Mouse (Mus musculus) midbrain, embryonic 14.5 days (tissue): ENCODE results near the gene Syt17. TPM values are rescaled to one million over a fixed set of nuclear protein-coding genes. Genes with fewer than 3 reads are reported as not detected.
A peak's percentile ranks its signal among the peaks of the same experiment; 100 is the strongest.

Experiments used
- ATAC-seq: fragments of 200-750 bp; cut with Nextera tagmentation; 2 replicates; pipeline ENCODE4 v1.8.0; 2017; ENCODE audit warnings: moderate number of reproducible peaks, moderate library complexity; ENCODE audit not compliant: low FRiP score, low TSS enrichment
- DNase-seq: peaks from one replicate; pipeline ENCODE4 v3.0.0-alpha.2; 2015
- H3K27ac ChIP-seq: fragments of 300-500 bp; sonication (generic); replicated peaks from 2 replicates; pipeline ENCODE4 v1.5.1; 2014; ENCODE audit warnings: mild to moderate bottlenecking, low read depth, low read length, moderate library complexity
- H3K27me3 ChIP-seq: fragments of 300-500 bp; sonication (generic); 2 replicates; pipeline ENCODE4 v1.6.1; 2014; ENCODE audit warnings: low read length, control low read depth, mixed read lengths; ENCODE audit not compliant: control insufficient read depth, insufficient read depth
- H3K36me3 ChIP-seq: fragments of 300-500 bp; sonication (generic); 2 replicates; pipeline ENCODE4 v1.6.1; 2014; ENCODE audit warnings: low read length, control low read depth; ENCODE audit not compliant: control insufficient read depth, insufficient read depth
- H3K4me1 ChIP-seq: fragments of 300-500 bp; sonication (generic); 2 replicates; pipeline ENCODE4 v1.6.1; 2014; ENCODE audit warnings: mild to moderate bottlenecking, antibody characterized with exemption, low read length, control low read depth; ENCODE audit not compliant: control insufficient read depth, insufficient read depth
- H3K4me2 ChIP-seq: fragments of 300-500 bp; sonication (generic); 2 replicates; pipeline ENCODE4 v1.6.1; 2014; ENCODE audit warnings: mild to moderate bottlenecking, low read length, moderate library complexity
- H3K4me3 ChIP-seq: fragments of 300-500 bp; sonication (generic); replicated peaks from 2 replicates; pipeline ENCODE4 v1.5.1; 2014; ENCODE audit warnings: low read depth, low read length
- H3K9ac ChIP-seq: fragments of 300-500 bp; sonication (generic); replicated peaks from 2 replicates; pipeline ENCODE4 v1.6.1; 2014; ENCODE audit warnings: mild to moderate bottlenecking, low read length, moderate library complexity
- H3K9me3 ChIP-seq: fragments of 300-500 bp; sonication (generic); 2 replicates; pipeline ENCODE4 v1.6.1; 2016; ENCODE audit warnings: low read length, control low read depth, mixed read lengths; ENCODE audit not compliant: control insufficient read depth
- WGBS: fragments of 180-500 bp; shearing (Covaris S2); extraction: QIAGEN DNeasy Blood & Tissue Kit; methylation state at CpG from one replicate; pipeline ENCODE4 v1.1.7; 2014; 5-methylcytosine and 5-hydroxymethylcytosine counted together
- polyA plus RNA-seq: library from polyadenylated mRNA; unstranded; fragments of >200 nt; fragmentation: Nextera tagmentation; extraction: Ambion mirVana; gene quantifications from 2 replicates; pipeline ENCODE4 v1.2.1, GENCODE M21; 2014

Syt17 gene
- polyA plus RNA-seq, 1 experiment from 2014 or later, result 12.4 TPM

- ATAC-seq, result no peak
- DNase-seq, result no peak
- WGBS, result 57% methylated on average over 7 of the region's 7 CpGs
- H3K4me2 ChIP-seq, result no peak overlapping the region
- no peaks in the 10 kb centered on the region for H3K36me3 ChIP-seq
- H3K9ac ChIP-seq, result no peak overlapping the region
- no peak overlapping the region for H3K27ac ChIP-seq
- no peak overlapping the region for H3K4me3 ChIP-seq
- H3K9me3 ChIP-seq, result no peaks in the 10 kb centered on the region
- peaks cover 15% of the 10 kb centered on the region for H3K4me1 ChIP-seq
- H3K27me3 ChIP-seq, result no peaks in the 10 kb centered on the region
Observed at GRCm38 (mm10) chr7:118443895-118444485, 4.0 kb downstream of the Syt17 start.

GRCm38 (mm10) chr7:118443371-118443770 is 4.7 kb downstream of the Syt17 start:
- 2% methylated on average over 9 of the region's 9 CpGs for WGBS
- Histone ChIP-seq H3K9me3 (no peaks in the 10 kb centered on the region), H3K9ac (no peak overlapping the region), H3K4me2 (peak overlapping the region; percentile 25; the same call in 1 of the 2 replicates), H3K27me3 (no peaks in the 10 kb centered on the region), H3K4me1 (peaks cover 12% of the 10 kb centered on the region), H3K36me3 (no peaks in the 10 kb centered on the region), H3K27ac (no peak overlapping the region), H3K4me3 (no peak overlapping the region)
- ATAC-seq (no peak), DNase-seq (peak; percentile 24)

GRCm38 (mm10) chr7:118441535-118441934 is 6.5 kb downstream of the Syt17 start:
- DNase-seq (no peak), ATAC-seq (no peak)
- Histone ChIP-seq H3K27ac (no peak overlapping the region), H3K27me3 (no peaks in the 10 kb centered on the region), H3K36me3 (no peaks in the 10 kb centered on the region), H3K4me3 (no peak overlapping the region), H3K9me3 (no peaks in the 10 kb centered on the region), H3K4me2 (no peak overlapping the region), H3K4me1 (no peaks in the 10 kb centered on the region), H3K9ac (no peak overlapping the region)
- WGBS, result 87% methylated on average over 6 of the region's 6 CpGs

GRCm38 (mm10) chr7:118437101-118437802 is 10.8 kb downstream of the Syt17 start:
- no peaks in the 10 kb centered on the region for H3K9me3 ChIP-seq

GRCm38 (mm10) chr7:118428937-118429336 is 19.1 kb downstream of the Syt17 start:
- Histone ChIP-seq H3K4me2 (no peak overlapping the region), H3K36me3 (no peaks in the 10 kb centered on the region), H3K27ac (no peak overlapping the region), H3K27me3 (no peaks in the 10 kb centered on the region), H3K9me3 (no peaks in the 10 kb centered on the region), H3K4me3 (no peak overlapping the region), H3K4me1 (no peaks in the 10 kb centered on the region), H3K9ac (no peak overlapping the region)
- no peak for DNase-seq
- 82% methylated on average over 2 of the region's 2 CpGs for WGBS
- no peak for ATAC-seq

More at GRCm38 (mm10) chr7:118437101-118437802, 10.8 kb downstream of the Syt17 start:
- Histone ChIP-seq H3K4me1 (no peaks in the 10 kb centered on the region), H3K9ac (no peak overlapping the region), H3K27ac (no peak overlapping the region), H3K4me3 (no peak overlapping the region), H3K36me3 (no peaks in the 10 kb centered on the region), H3K27me3 (no peaks in the 10 kb centered on the region), H3K4me2 (no peak overlapping the region)
- ATAC-seq (no peak), DNase-seq (peak; percentile 20)
- 63% methylated on average over 7 of the region's 7 CpGs for WGBS

- Histone ChIP-seq H3K27me3 (no peaks in the 10 kb centered on the region), H3K27ac (peak overlapping the region; percentile 41; the same call in 1 of the 2 replicates), H3K36me3 (no peaks in the 10 kb centered on the region), H3K4me3 (no peak overlapping the region), H3K4me2 (0 out of 2 replicates have a peak overlapping the region, but pooled peaks have one; percentile 18), H3K9me3 (no peaks in the 10 kb centered on the region), H3K9ac (no peak overlapping the region), H3K4me1 (peaks cover 6% of the 10 kb centered on the region; the same call in 1 of the 2 replicates)
- no peak for ATAC-seq
- DNase-seq, result no peak
- 47% methylated on average over 6 of the region's 6 CpGs for whole genome bisulfite sequencing
Observed at GRCm38 (mm10) chr7:118419491-118420180, 28.4 kb downstream of the Syt17 start.

- ATAC-seq, result no peak
- H3K4me2 ChIP-seq, result no peak overlapping the region
Observed at GRCm38 (mm10) chr7:118414183-118414582, 33.8 kb downstream of the Syt17 start.

GRCm38 (mm10) chr7:118411877-118412276 is 36.1 kb downstream of the Syt17 start:
- no peak overlapping the region for H3K4me2 ChIP-seq
- ATAC-seq (no peak), DNase-seq (no peak)
- 90% methylated on average over 3 of the region's 3 CpGs for WGBS
- H3K9me3 ChIP-seq, result no peaks in the 10 kb centered on the region
- no peak overlapping the region for H3K9ac ChIP-seq
- no peak overlapping the region for H3K27ac ChIP-seq
- H3K27me3 ChIP-seq, result no peaks in the 10 kb centered on the region
- H3K36me3 ChIP-seq, result no peaks in the 10 kb centered on the region
- no peaks in the 10 kb centered on the region for H3K4me1 ChIP-seq
- no peak overlapping the region for H3K4me3 ChIP-seq

More at GRCm38 (mm10) chr7:118414183-118414582, 33.8 kb downstream of the Syt17 start:
- no peak overlapping the region for H3K9ac ChIP-seq
- H3K4me3 ChIP-seq, result no peak overlapping the region
- no peaks in the 10 kb centered on the region for H3K4me1 ChIP-seq
- no peaks in the 10 kb centered on the region for H3K36me3 ChIP-seq
- no peaks in the 10 kb centered on the region for H3K9me3 ChIP-seq
- DNase-seq, result no peak
- no peaks in the 10 kb centered on the region for H3K27me3 ChIP-seq
- no peak overlapping the region for H3K27ac ChIP-seq
- WGBS, result 71% methylated on average over 3 of the region's 3 CpGs
